Mouse (Mus musculus) MEL (cell line): ENCODE data around the gene Spata22.

Experiments used
- CTCF ChIP-seq, 3 experiments: IDR thresholded peaks in 2 of 3; conservative IDR thresholded peaks in 1 of 3; 2 replicates each; pipeline ENCODE4 v1.5.1; 2011 to 2012; ENCODE audit warnings: low read length in 3 of 3, low read depth in 2 of 3, mild to moderate bottlenecking in 2 of 3, improper control_type of control experiment in 1 of 3, inconsistent platforms in 1 of 3, mixed read lengths in 1 of 3, moderate library complexity in 1 of 3; ENCODE audit not compliant: control insufficient read depth in 1 of 3, insufficient read depth in 1 of 3, poor library complexity in 1 of 3, severe bottlenecking in 1 of 3
- EP300 ChIP-seq, 2 experiments: IDR thresholded peaks; 2 replicates each; pipeline ENCODE4 v1.6.1; 2011; ENCODE audit warnings: improper control_type of control experiment in 2 of 2, low read length in 2 of 2, low read depth in 1 of 2, mild to moderate bottlenecking in 1 of 2
- GABPA ChIP-seq: IDR thresholded peaks from 2 replicates; pipeline ENCODE4 v1.6.1; 2012; ENCODE audit warnings: low read depth, mild to moderate bottlenecking, inconsistent platforms, low read length, improper control_type of control experiment, moderate library complexity
- MAX ChIP-seq: IDR thresholded peaks from 2 replicates; pipeline ENCODE4 v1.6.1; 2011; ENCODE audit warnings: low read length, improper control_type of control experiment
- MXI1 ChIP-seq: IDR thresholded peaks from 2 replicates; pipeline ENCODE4 v1.6.1; 2011; ENCODE audit warnings: mild to moderate bottlenecking, low read depth, low read length, improper control_type of control experiment
- POLR2A ChIP-seq, 2 experiments: IDR thresholded peaks; 2 replicates each; pipeline ENCODE4 v1.6.1; 2011 to 2012; ENCODE audit warnings: low read length in 2 of 2, mild to moderate bottlenecking in 2 of 2, control low read depth in 1 of 2, improper control_type of control experiment in 1 of 2, low read depth in 1 of 2, moderate library complexity in 1 of 2; ENCODE audit not compliant: control insufficient read depth in 1 of 2, insufficient read depth in 1 of 2, poor library complexity in 1 of 2
- SMC3 ChIP-seq: IDR thresholded peaks from 2 replicates; pipeline ENCODE4 v1.6.1; 2011; ENCODE audit warnings: low read depth, low read length, improper control_type of control experiment
- TAL1 ChIP-seq: IDR thresholded peaks from 2 replicates; pipeline ENCODE4 v1.6.1; 2012; ENCODE audit warnings: mild to moderate bottlenecking, inconsistent platforms, low read length, moderate library complexity, mixed read lengths

- TF ChIP-seq SMC3, result no peak
- no peak for TF ChIP-seq MXI1
- no peak for TF ChIP-seq POLR2A (IDR thresholded peaks at IDR 0.05; ENCODE audit: control insufficient read depth in 1 of 2, insufficient read depth in 1 of 2, low read depth in 1 of 2, low read length in 2 of 2, poor library complexity in 1 of 2)
- TF ChIP-seq MAX, result no peak
- TF ChIP-seq TAL1, result no peak
- no peak for TF ChIP-seq EP300 (IDR thresholded peaks at IDR 0.05; ENCODE audit: low read depth in 1 of 2, low read length in 2 of 2)
- no peak for TF ChIP-seq GABPA
- peak in 1 of 3 experiments; percentile 8; a peak in 1 of 6 replicates for TF ChIP-seq CTCF (IDR thresholded peaks at IDR 0.05 in 2 of 3, conservative IDR thresholded peaks at IDR 0.05 in 1 of 3; ENCODE audit: control insufficient read depth in 1 of 3, insufficient read depth in 1 of 3, low read depth in 2 of 3, low read length in 3 of 3, poor library complexity in 1 of 3, severe bottlenecking in 1 of 3)
These were observed 48.0 kb upstream of the Spata22 start for GRCm38 (mm10) chr11:73281528-73282027.
